Mouse (Mus musculus) small intestine, adult 2 months (tissue): Measurements from ENCODE around the gene Ehd1.

Experiments used
- CTCF ChIP-seq: fragments of 200-500 bp; IDR thresholded peaks from 2 replicates; pipeline ENCODE4 v1.5.1; 2012; ENCODE audit warnings: low read depth, mild to moderate bottlenecking, control low read depth, inconsistent platforms, low read length, moderate library complexity, mixed read lengths; ENCODE audit not compliant: insufficient replicate concordance, insufficient read length; ENCODE audit errors: extremely low read depth
- POLR2A ChIP-seq: fragments of 200-500 bp; IDR thresholded peaks from 2 replicates; pipeline ENCODE4 v1.6.1; 2012; ENCODE audit warnings: low read depth, mild to moderate bottlenecking, control low read depth, inconsistent platforms, low read length, moderate library complexity

GRCm38 (mm10) chr19:6292262-6292661 is 15.7 kb downstream of the Ehd1 start:
- no peak for TF ChIP-seq CTCF
- no peak for TF ChIP-seq POLR2A
